Mouse (Mus musculus) subcutaneous adipose tissue, adult 2 months (tissue): ENCODE data around the gene Tfrc. TPM values are rescaled to one million over a fixed set of nuclear protein-coding genes. Genes with fewer than 3 reads are reported as not detected.

Experiments
- polyA plus RNA-seq: library from polyadenylated mRNA; depleted of rRNA; stranded (reverse); fragments of >200 nt; gene quantifications from 2 replicates; pipeline ENCODE4 v1.2.3, GENCODE M21; 2012; ENCODE audit warnings: low replicate concordance; rRNA removed

The Tfrc gene
- polyA plus RNA-seq, result 6.7 and 7.1 TPM in 2 replicates

DNA sequence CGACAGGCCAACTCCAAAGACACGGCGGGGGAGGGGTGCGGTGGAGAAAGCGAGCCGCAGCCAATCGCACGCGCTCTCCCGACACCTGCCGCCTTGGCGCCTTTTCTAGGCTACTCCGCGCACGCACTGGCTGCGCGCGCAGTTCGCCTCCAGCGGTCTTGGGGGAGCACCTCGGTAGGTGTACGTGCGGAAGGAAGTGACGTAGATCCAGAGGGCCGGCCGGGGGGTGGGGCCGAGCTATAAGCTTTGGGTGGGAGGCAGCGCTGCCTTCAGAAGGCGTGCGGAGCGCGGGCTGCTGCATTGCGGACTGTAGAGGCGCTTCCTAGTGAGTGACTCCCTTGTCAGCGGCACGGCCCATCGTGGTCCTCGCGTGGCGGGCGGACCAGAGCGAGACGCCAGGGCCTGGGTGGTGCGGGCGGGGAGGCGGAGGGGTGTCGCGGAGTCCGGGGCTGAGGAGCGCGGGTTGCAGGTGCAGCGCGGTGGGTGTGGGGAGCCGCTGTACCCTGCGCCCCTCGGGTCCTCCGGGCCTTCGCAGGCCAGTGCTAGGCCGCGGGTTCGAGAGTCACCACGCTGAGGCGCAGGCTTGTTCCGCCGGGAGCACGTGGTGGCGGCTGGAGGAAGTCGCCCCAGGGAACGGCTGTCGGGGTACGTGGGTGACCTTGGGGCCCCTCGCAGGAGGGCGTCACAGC lies at the start of gene Tfrc:
Gene Tfrc, plus strand, starts transcription at position 209 of the 689 bp plus-strand sequence.

DNA sequence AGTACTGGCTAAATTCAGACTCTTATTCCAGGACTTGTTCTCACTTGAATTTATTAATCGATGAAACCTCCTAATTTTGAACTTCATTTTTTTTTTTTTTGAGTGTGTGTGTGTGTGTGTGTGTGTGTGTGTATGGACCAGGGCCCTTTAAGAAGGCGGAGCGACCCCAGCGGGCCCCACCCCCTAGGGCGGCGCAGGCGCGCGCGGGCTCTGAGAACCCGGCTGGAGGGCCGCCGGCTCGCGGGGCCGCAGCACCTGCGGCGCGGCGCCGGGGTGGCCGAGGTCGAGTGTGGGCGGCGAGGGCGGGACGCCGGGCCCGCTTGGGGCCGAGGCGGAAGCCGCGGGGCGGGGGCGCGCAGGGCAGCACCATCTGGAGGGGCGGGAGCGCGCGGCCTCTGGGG lies 34.9 kb downstream of the Tfrc start, which contains the start of gene Tnk2:
Gene Tnk2, plus strand, starts transcription at position 214 of the 401 bp plus-strand sequence.

Other genes with a start within 250 kb of the Tfrc start
- gene Tm4sf19, start 208.4 kb upstream of the Tfrc start, polyA plus RNA-seq, result 0.18 and 0.63 TPM in 2 replicates
- gene Tctex1d2, start 189.2 kb upstream of the Tfrc start, polyA plus RNA-seq, result 4.9 and 9.3 TPM in 2 replicates
- gene Pcyt1a, start 178.0 kb upstream of the Tfrc start, polyA plus RNA-seq, result 31.9 and 32.2 TPM in 2 replicates
- gene Slc51a, start 121.0 kb upstream of the Tfrc start, polyA plus RNA-seq, result 0.06 and 0.13 TPM in 2 replicates
- not detected in 2 replicates for gene Zdhhc19, start 112.7 kb upstream of the Tfrc start, polyA plus RNA-seq
- gene Tnk2, start 35.0 kb downstream of the Tfrc start, polyA plus RNA-seq, result 95.7 and 99.0 TPM in 2 replicates
- gene Muc4, start 127.0 kb downstream of the Tfrc start, polyA plus RNA-seq, result 0.16 and 17.8 TPM in 2 replicates
- 6.0 TPM in 1 of 2 replicates, not detected in the other for gene Muc20, start 188.5 kb downstream of the Tfrc start, polyA plus RNA-seq
- gene Smbd1, start 201.6 kb downstream of the Tfrc start, polyA plus RNA-seq, result not detected in 2 replicates